Comparison of ENCODE assay signal across 23 mouse cellular contexts in genomic region chrX:101120546-101120945, GRCm38 (mm10). TPM values are rescaled to one million over a fixed set of nuclear protein-coding genes. Genes with fewer than 3 reads are reported as not detected.
DNase-seq lines count a peak whose midpoint lies in the region; ATAC-seq and TF ChIP-seq lines count a peak whose summit lies in the region.
"Had no signal": no experiment of that assay in that cellular context is flagged by ENCODE, and none has a peak within 500 bp of the region (broad histone marks: within the 10 kb centered on the region; RNA-seq: fewer than 3 reads in every experiment).

No protein-coding gene starts in this region.

- no peak overlapping the region for H3K4me3 ChIP-seq in heart, adult 2 months
- H3K4me3 ChIP-seq in liver, postnatal 0 days (ENCODE audit: low read depth, low read length): no peak overlapping the region
- H3K4me3 ChIP-seq in liver, embryonic 11.5 days (ENCODE audit: low read depth, low read length): no peak overlapping the region
- no peak overlapping the region for H3K4me3 ChIP-seq in CH12.LX (replicated peaks in 1 of 3; ENCODE audit: low read depth in 2 of 3, low read length in 2 of 3, poor library complexity in 1 of 3)
- H3K4me3 ChIP-seq in cortical plate, adult 2 months (ENCODE audit: insufficient read depth, low read length): no peak overlapping the region
- H3K4me3 ChIP-seq in embryonic facial prominence, embryonic 10.5 days: no peak overlapping the region
- H3K4me3 ChIP-seq: forebrain, embryonic 10.5 days; heart, embryonic 13.5 days; hindbrain, embryonic 15.5 days; limb, embryonic 10.5 days; myocyte had no signal

- WGBS in heart, adult 2 months: 23% methylated on average over 1 of the region's 1 CpGs
- 55% methylated on average over 1 of the region's 1 CpGs for WGBS in liver, postnatal 0 days (ENCODE audit: insufficient replicate concordance)
- WGBS in liver, embryonic 11.5 days: 64% methylated on average over 1 of the region's 1 CpGs
- WGBS in embryonic facial prominence, embryonic 10.5 days: 69% methylated on average over 1 of the region's 1 CpGs

- H3K4me1 ChIP-seq in heart, adult 2 months (ENCODE audit: control insufficient read depth, insufficient read depth, low read length): no peaks in the 10 kb centered on the region
- H3K4me1 ChIP-seq in liver, postnatal 0 days (ENCODE audit: insufficient read depth): no peaks in the 10 kb centered on the region
- no peaks in the 10 kb centered on the region for H3K4me1 ChIP-seq in liver, embryonic 11.5 days (replicated peaks; ENCODE audit: control insufficient read depth, insufficient read depth, low read length)
- no peaks in the 10 kb centered on the region for H3K4me1 ChIP-seq in CH12.LX (ENCODE audit: control insufficient read depth in 1 of 2, insufficient read depth in 2 of 2)
- H3K4me1 ChIP-seq in cortical plate, adult 2 months (ENCODE audit: control insufficient read depth, insufficient read depth, low read length): no peaks in the 10 kb centered on the region
- no peaks in the 10 kb centered on the region for H3K4me1 ChIP-seq in embryonic facial prominence, embryonic 10.5 days
- H3K4me1 ChIP-seq: forebrain, embryonic 10.5 days; heart, embryonic 13.5 days; hindbrain, embryonic 15.5 days; limb, embryonic 10.5 days had no signal

- H3K27ac ChIP-seq in heart, adult 2 months: no peak overlapping the region
- H3K27ac ChIP-seq in liver, postnatal 0 days (ENCODE audit: low read depth): no peak overlapping the region
- no peak overlapping the region for H3K27ac ChIP-seq in liver, embryonic 11.5 days (ENCODE audit: low read depth, low read length)
- H3K27ac ChIP-seq in CH12.LX (ENCODE audit: insufficient read depth, low read depth): no peak overlapping the region
- no peak overlapping the region for H3K27ac ChIP-seq in cortical plate, adult 2 months (ENCODE audit: insufficient read depth, low read length)
- no peak overlapping the region for H3K27ac ChIP-seq in embryonic facial prominence, embryonic 10.5 days (replicated peaks)
- H3K27ac ChIP-seq: forebrain, embryonic 10.5 days; heart, embryonic 13.5 days; hindbrain, embryonic 15.5 days; limb, embryonic 10.5 days had no signal

- H3K4me2 ChIP-seq in liver, postnatal 0 days (ENCODE audit: low read depth, low read length): no peak overlapping the region
- H3K4me2 ChIP-seq in liver, embryonic 11.5 days: no peak overlapping the region
- no peak overlapping the region for H3K4me2 ChIP-seq in CH12.LX (ENCODE audit: insufficient read depth, low read depth, poor library complexity, severe bottlenecking)
- H3K4me2 ChIP-seq: heart, embryonic 13.5 days; hindbrain, embryonic 15.5 days; midbrain, embryonic 11.5 days had no signal

- dilution Hi-C loops in CH12.LX (cut with MboI; ENCODE audit: extremely low pct_ligation_motif_present, extremely low pct_unique_long_range_greater_than_20kb, low sequenced_read_pairs): no loop called here

- TF ChIP-seq EP300 in heart, adult 2 months (IDR thresholded peaks at IDR 0.05; ENCODE audit: insufficient read depth, low read depth, low read length): no peak
- no peak for TF ChIP-seq EP300 in liver, postnatal 0 days (IDR thresholded peaks at IDR 0.05; ENCODE audit: low read depth)
- no peak for TF ChIP-seq EP300 in CH12.LX (IDR thresholded peaks at IDR 0.05; ENCODE audit: low read length)

- no peak for ATAC-seq in liver, postnatal 0 days
- no peak for ATAC-seq in liver, embryonic 11.5 days (replicated peaks; ENCODE audit: low FRiP score)

- H3K79me2 ChIP-seq in heart, adult 2 months (replicated peaks; ENCODE audit: control insufficient read depth, insufficient read depth, low read length): no peaks in the 10 kb centered on the region
- no peaks in the 10 kb centered on the region for H3K79me2 ChIP-seq in CH12.LX (replicated peaks; ENCODE audit: control insufficient read depth, extremely low read depth, insufficient read depth, poor library complexity, severe bottlenecking)

- TF ChIP-seq RAD21 in CH12.LX (IDR thresholded peaks at IDR 0.05; ENCODE audit: low read depth, low read length): peak; percentile 45

- TF ChIP-seq CTCF in heart, adult 2 months (IDR thresholded peaks at IDR 0.05): peak; percentile 39
- TF ChIP-seq CTCF in liver, postnatal 0 days (IDR thresholded peaks at IDR 0.05; ENCODE audit: low read depth): peak; percentile 19; the same call in 1 of the 2 replicates
- peak in 1 of 2 experiments; percentile 43; a peak in 2 of 4 replicates for TF ChIP-seq CTCF in CH12.LX (conservative IDR thresholded peaks at IDR 0.05 in 1 of 2, IDR thresholded peaks at IDR 0.05 in 1 of 2; ENCODE audit: low read depth in 2 of 2, low read length in 2 of 2)
- TF ChIP-seq CTCF in cortical plate, adult 2 months (IDR thresholded peaks at IDR 0.05; ENCODE audit: extremely low read depth, insufficient read depth, low read length): peak; percentile 33; the same call in 1 of the 2 replicates

- DNase-seq in heart, adult 2 months: no peak
- no peak for DNase-seq in heart, adult 8-10 months (ENCODE audit: low spot score)
- no peak for DNase-seq in liver, postnatal 0 days
- DNase-seq in liver, embryonic 11.5 days (ENCODE audit: low spot score): no peak
- no peak for DNase-seq in CH12.LX (ENCODE audit: extremely low read depth)
- DNase-seq in embryonic facial prominence, embryonic 10.5 days (ENCODE audit: low spot score): no peak
- DNase-seq: adrenal gland, postnatal 10 days; cerebellum, adult 11-12 months; cerebellum, postnatal 25 days; heart, postnatal 36 days; kidney, adult 11 months; kidney, postnatal 14 days; lung, adult 2 months; spleen, adult 18-20 months; thymus, postnatal 36 days had no signal

- in situ Hi-C loops in CH12.LX (cut with MboI; ENCODE audit: low pct_ligation_motif_present, low pct_unique_long_range_greater_than_20kb, low sequenced_read_pairs): no loop called here

- no peak overlapping the region for H3K9ac ChIP-seq in heart, adult 2 months (ENCODE audit: low read depth, low read length)
- H3K9ac ChIP-seq in liver, postnatal 0 days (replicated peaks): no peak overlapping the region
- H3K9ac ChIP-seq in liver, embryonic 11.5 days (ENCODE audit: low read depth, low read length): no peak overlapping the region
- H3K9ac ChIP-seq in CH12.LX (ENCODE audit: insufficient read depth, low read depth): no peak overlapping the region
- H3K9ac ChIP-seq: heart, embryonic 13.5 days; hindbrain, embryonic 15.5 days had no signal

- no peaks in the 10 kb centered on the region for H3K36me3 ChIP-seq in heart, adult 2 months (ENCODE audit: control insufficient read depth, insufficient read depth, low read length)
- no peaks in the 10 kb centered on the region for H3K36me3 ChIP-seq in liver, postnatal 0 days (replicated peaks; ENCODE audit: insufficient read depth, low read length)
- H3K36me3 ChIP-seq in liver, embryonic 11.5 days (ENCODE audit: control insufficient read depth, insufficient read depth, low read length): no peaks in the 10 kb centered on the region
- no peaks in the 10 kb centered on the region for H3K36me3 ChIP-seq in CH12.LX (replicated peaks in 1 of 2; ENCODE audit: control insufficient read depth in 1 of 2, insufficient read depth in 1 of 2, low read length in 1 of 2)
- H3K36me3 ChIP-seq in embryonic facial prominence, embryonic 10.5 days (replicated peaks): no peaks in the 10 kb centered on the region
- H3K36me3 ChIP-seq: forebrain, embryonic 10.5 days; heart, embryonic 13.5 days; hindbrain, embryonic 15.5 days; limb, embryonic 10.5 days had no signal

- TF ChIP-seq POLR2A in heart, adult 2 months (IDR thresholded peaks at IDR 0.05; ENCODE audit: insufficient read depth, low read depth, low read length): no peak
- no peak for TF ChIP-seq POLR2A in CH12.LX (IDR thresholded peaks at IDR 0.05; ENCODE audit: low read depth, low read length)
- no peak for TF ChIP-seq POLR2A in cortical plate, adult 2 months (IDR thresholded peaks at IDR 0.05; ENCODE audit: extremely low read depth, insufficient read depth, low read length)

- no peaks in the 10 kb centered on the region for H3K9me3 ChIP-seq in liver, postnatal 0 days (ENCODE audit: low read length)
- H3K9me3 ChIP-seq in liver, embryonic 11.5 days (ENCODE audit: control insufficient read depth, low read length): no peaks in the 10 kb centered on the region
- no peaks in the 10 kb centered on the region for H3K9me3 ChIP-seq in CH12.LX (replicated peaks; ENCODE audit: low read length)
- no peaks in the 10 kb centered on the region for H3K9me3 ChIP-seq in embryonic facial prominence, embryonic 10.5 days
- H3K9me3 ChIP-seq: forebrain, embryonic 10.5 days; heart, embryonic 13.5 days; hindbrain, embryonic 15.5 days; limb, embryonic 10.5 days had no signal

- intact Hi-C loops in heart, adult 2 months (cut with DNase I): no loop called here

- no peaks in the 10 kb centered on the region for H3K27me3 ChIP-seq in heart, adult 2 months (ENCODE audit: control insufficient read depth, insufficient read depth, low read length)
- no peaks in the 10 kb centered on the region for H3K27me3 ChIP-seq in liver, postnatal 0 days (ENCODE audit: insufficient read depth, low read length)
- H3K27me3 ChIP-seq in liver, embryonic 11.5 days (replicated peaks; ENCODE audit: control insufficient read depth, insufficient read depth, low read length): no peaks in the 10 kb centered on the region
- H3K27me3 ChIP-seq in CH12.LX (replicated peaks): no peaks in the 10 kb centered on the region
- no peaks in the 10 kb centered on the region for H3K27me3 ChIP-seq in embryonic facial prominence, embryonic 10.5 days (replicated peaks; ENCODE audit: low read depth, poor library complexity, severe bottlenecking)
- H3K27me3 ChIP-seq: heart, embryonic 13.5 days; hindbrain, embryonic 15.5 days had no signal

TF ChIP-seq in CH12.LX, 34 proteins besides CTCF, POLR2A, EP300 and RAD21:
- TF ChIP-seq MYC (IDR thresholded peaks at IDR 0.05; ENCODE audit: low read depth, low read length) (no peak), MAFK (IDR thresholded peaks at IDR 0.05; ENCODE audit: insufficient replicate concordance, low read length) (no peak), HCFC1 (IDR thresholded peaks at IDR 0.05; ENCODE audit: low read depth, low read length) (no peak), UBTF (IDR thresholded peaks at IDR 0.05; ENCODE audit: low read depth, low read length) (no peak), SIN3A (IDR thresholded peaks at IDR 0.05; ENCODE audit: low read length) (no peak)
TF ChIP-seq in CH12.LX: peak in this region for 0.

RNA-seq across cellular contexts. Expression of gene Slc7a3, which starts 34.7 kb away (rescaled TPM):
- not detected for total RNA-seq in heart, adult 2 months (2021)
- 0.18 and 0.68 TPM in 2 replicates for polyA plus RNA-seq in heart, adult 2 months (2012; rRNA removed)
- under 1 TPM in 2 of 4 experiments, not detected in 2; 0.14 to 0.19 TPM for total RNA-seq in heart, adult 8-10 months (2022)
- polyA plus RNA-seq in liver, postnatal 0 days (2015; fragmentation: Nextera tagmentation; extraction: Ambion mirVana): 0.13 and 0.28 TPM in 2 replicates
- 2.9 and 4.0 TPM in 2 replicates for polyA plus RNA-seq in liver, embryonic 11.5 days (2014; fragmentation: Nextera tagmentation; extraction: Ambion mirVana)
- 31.8 and 81.3 TPM in 2 replicates for total RNA-seq in CH12.LX (2012; rRNA removed)
- 50.4 and 53.9 TPM in 2 replicates for total RNA-seq in CH12.LX (2014; rRNA removed)
- 37.5 and 44.6 TPM in 2 replicates for polyA plus RNA-seq in CH12.LX (2012; ENCODE audit: insufficient read length, low read depth)
- 8.6 and 9.3 TPM in 2 replicates for polyA plus RNA-seq in cortical plate, adult 2 months (2012; rRNA removed)
- polyA plus RNA-seq in embryonic facial prominence, embryonic 10.5 days (2016; fragmentation: Nextera tagmentation; extraction: Ambion mirVana): 0.92 and 1.2 TPM in 2 replicates
- total RNA-seq: heart, postnatal 36 days; liver, adult 2 months had no signal
- polyA plus RNA-seq: liver, adult 2 months had no signal
